24 mouse cellular contexts compared by ENCODE assay signal in the genomic region with DNA sequence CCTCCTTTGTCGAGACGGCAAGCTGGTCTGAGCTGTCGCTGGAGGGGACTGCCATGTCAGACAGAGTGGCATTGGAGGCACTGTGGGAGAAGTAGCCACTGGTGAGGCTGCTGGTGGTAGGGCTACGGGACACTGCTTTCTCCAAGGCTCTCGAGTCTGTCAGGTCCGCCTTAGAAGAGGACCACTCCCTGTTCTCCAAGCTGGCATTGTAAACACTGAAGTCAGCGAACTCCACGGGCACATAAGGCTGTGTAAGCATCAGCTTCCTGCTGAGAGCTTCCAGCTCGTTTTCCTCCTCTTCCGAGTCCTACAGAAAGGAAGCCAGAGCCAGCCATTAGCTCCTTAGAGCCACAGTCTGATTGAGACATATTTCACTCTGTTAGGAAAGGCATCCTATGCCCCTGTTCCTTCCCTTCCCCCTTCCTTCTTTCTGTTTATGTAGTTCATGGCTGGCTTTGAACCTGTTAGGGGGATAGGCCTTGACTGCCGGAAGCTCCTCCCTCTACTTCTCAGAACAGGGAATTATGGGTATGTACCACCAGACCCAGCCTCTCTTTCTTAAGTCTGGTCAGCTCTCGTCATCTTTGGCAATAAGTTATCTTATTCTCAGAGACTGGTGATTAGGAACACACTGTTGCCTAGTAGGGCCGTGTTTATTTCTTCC. TPM values are rescaled to one million over a fixed set of nuclear protein-coding genes. Genes with fewer than 3 reads are reported as not detected.
DNase-seq lines count a peak whose midpoint lies in the region; ATAC-seq and TF ChIP-seq lines count a peak whose summit lies in the region.
"Had no signal": no experiment of that assay in that cellular context is flagged by ENCODE, and none has a peak within 500 bp of the region (broad histone marks: within the 10 kb centered on the region; RNA-seq: fewer than 3 reads in every experiment).

No protein-coding gene starts in this region.

- WGBS in lung, postnatal 0 days, result 40% methylated on average over 13 of the region's 13 CpGs
- WGBS in stomach, postnatal 0 days, result 60% methylated on average over 13 of the region's 13 CpGs
- 89% methylated on average over 13 of the region's 13 CpGs for WGBS in forebrain, embryonic 10.5 days
- WGBS in hindbrain, postnatal 0 days, result 80% methylated on average over 13 of the region's 13 CpGs

- no peaks in the 10 kb centered on the region for H3K9me3 ChIP-seq in ES-E14 (ENCODE audit: control insufficient read depth, insufficient read depth, low read depth, low read length)
- no peaks in the 10 kb centered on the region for H3K9me3 ChIP-seq in lung, postnatal 0 days (ENCODE audit: low read length)
- H3K9me3 ChIP-seq in stomach, postnatal 0 days (ENCODE audit: control insufficient read depth, low read length), result no peaks in the 10 kb centered on the region
- H3K9me3 ChIP-seq in forebrain, embryonic 10.5 days, result no peaks in the 10 kb centered on the region
- no peaks in the 10 kb centered on the region for H3K9me3 ChIP-seq in hindbrain, postnatal 0 days (ENCODE audit: low read length)
- H3K9me3 ChIP-seq: embryonic facial prominence, embryonic 13.5 days; forebrain, embryonic 13.5 days; heart, embryonic 10.5 days; limb, embryonic 13.5 days; liver, embryonic 13.5 days; stomach, embryonic 15.5 days had no signal

- no peak for TF ChIP-seq CTCF in lung, postnatal 0 days (IDR thresholded peaks at IDR 0.05)
- no peak for TF ChIP-seq CTCF in stomach, postnatal 0 days (IDR thresholded peaks at IDR 0.05; ENCODE audit: low read depth)
- no peak for TF ChIP-seq CTCF in hindbrain, postnatal 0 days (IDR thresholded peaks at IDR 0.05; ENCODE audit: low read depth)

- peak; percentile 61; the same call in 1 of the 2 replicates for TF ChIP-seq EP300 in lung, postnatal 0 days (IDR thresholded peaks at IDR 0.05)
- no peak for TF ChIP-seq EP300 in stomach, postnatal 0 days (optimal IDR thresholded peaks at IDR 0.05)

- peak overlapping the region; percentile 52 for H3K9ac ChIP-seq in ES-E14 (ENCODE audit: insufficient read depth, low read depth, low read length, poor library complexity, severe bottlenecking)
- no peak overlapping the region for H3K9ac ChIP-seq in lung, postnatal 0 days (replicated peaks; ENCODE audit: low read depth)
- no peak overlapping the region for H3K9ac ChIP-seq in stomach, postnatal 0 days (ENCODE audit: low read length)
- H3K9ac ChIP-seq in hindbrain, postnatal 0 days (replicated peaks; ENCODE audit: low read length), result no peak overlapping the region
- H3K9ac ChIP-seq: embryonic facial prominence, embryonic 13.5 days; forebrain, embryonic 13.5 days; limb, embryonic 13.5 days; liver, embryonic 13.5 days; stomach, embryonic 15.5 days had no signal

- H3K4me2 ChIP-seq in lung, postnatal 0 days (replicated peaks; ENCODE audit: low read depth, low read length), result peak overlapping the region; percentile 17; the same call in 1 of the 2 replicates
- H3K4me2 ChIP-seq in stomach, postnatal 0 days (replicated peaks; ENCODE audit: low read depth), result no peak overlapping the region
- H3K4me2 ChIP-seq in hindbrain, postnatal 0 days (ENCODE audit: low read depth, low read length), result no peak overlapping the region
- H3K4me2 ChIP-seq: embryonic facial prominence, embryonic 13.5 days; forebrain, embryonic 13.5 days; limb, embryonic 13.5 days; liver, embryonic 13.5 days; midbrain, embryonic 11.5 days; stomach, embryonic 15.5 days had no signal

- H3K36me3 ChIP-seq in ES-E14 (ENCODE audit: control insufficient read depth, insufficient read depth, low read length, poor library complexity, severe bottlenecking), result peaks cover 6% of the 10 kb centered on the region; the same call in 1 of the 2 replicates
- peaks cover 6% of the 10 kb centered on the region; the same call in 1 of the 2 replicates for H3K36me3 ChIP-seq in lung, postnatal 0 days (ENCODE audit: insufficient read depth, low read length)
- H3K36me3 ChIP-seq in stomach, postnatal 0 days (ENCODE audit: control insufficient read depth, insufficient read depth, low read length), result peaks cover 12% of the 10 kb centered on the region; the same call in 1 of the 2 replicates
- peaks cover 50% of the 10 kb centered on the region for H3K36me3 ChIP-seq in forebrain, embryonic 10.5 days (replicated peaks)
- peaks cover 22% of the 10 kb centered on the region; the same call in 1 of the 2 replicates for H3K36me3 ChIP-seq in hindbrain, postnatal 0 days (ENCODE audit: insufficient read depth, low read length)
- H3K36me3 ChIP-seq: liver, embryonic 13.5 days had no signal

- H3K27ac ChIP-seq in ES-E14 (ENCODE audit: insufficient read depth, low read depth, low read length, poor library complexity, severe bottlenecking), result no peak overlapping the region
- peak overlapping the region; percentile 85 for H3K27ac ChIP-seq in lung, postnatal 0 days (ENCODE audit: low read length)
- H3K27ac ChIP-seq in stomach, postnatal 0 days (replicated peaks), result 0 out of 2 replicates have a peak overlapping the region, but pooled peaks have one; percentile 5
- no peak overlapping the region for H3K27ac ChIP-seq in forebrain, embryonic 10.5 days
- H3K27ac ChIP-seq in hindbrain, postnatal 0 days, result no peak overlapping the region
- H3K27ac ChIP-seq: embryonic facial prominence, embryonic 13.5 days; forebrain, embryonic 13.5 days; heart, embryonic 10.5 days; limb, embryonic 13.5 days; liver, embryonic 13.5 days; stomach, embryonic 15.5 days had no signal

- peak; percentile 93 for ATAC-seq in lung, postnatal 0 days
- ATAC-seq in stomach, postnatal 0 days (ENCODE audit: low FRiP score, low TSS enrichment), result peak; percentile 86
- ATAC-seq in hindbrain, postnatal 0 days, result no peak
- ATAC-seq: forebrain, embryonic 13.5 days had no signal

- DNase-seq in ES-E14 (ENCODE audit: low read depth, low spot score) (no peak), adipocyte (ENCODE audit: low spot score) (peak; percentile 34)
- peak; percentile 86 for DNase-seq in lung, postnatal 0 days (ENCODE audit: low spot score)
- DNase-seq in stomach, postnatal 0 days (ENCODE audit: low spot score), result peak; percentile 39
- DNase-seq in forebrain, embryonic 10.5 days (ENCODE audit: extremely low spot score, low spot score), result no peak
- no peak for DNase-seq in hindbrain, postnatal 0 days (ENCODE audit: low spot score)
- DNase-seq in urinary bladder, postnatal 4 days (ENCODE audit: low spot score in 2 of 2), result no peak
- DNase-seq: adrenal gland, postnatal 14 days; cerebellum, adult 8-10 months; cerebellum, postnatal 36 days; embryo, embryonic 11 days; kidney, adult 11 months; kidney, postnatal 4 days; liver, embryonic 13.5 days; right cerebral cortex, adult 18-20 months; right cerebral cortex, postnatal 4 days; thymus, postnatal 14 days had no signal

- no peaks in the 10 kb centered on the region for H3K27me3 ChIP-seq in lung, postnatal 0 days (replicated peaks; ENCODE audit: insufficient read depth, low read length)
- no peaks in the 10 kb centered on the region for H3K27me3 ChIP-seq in stomach, postnatal 0 days (ENCODE audit: control insufficient read depth, insufficient read depth, low read length)
- no peaks in the 10 kb centered on the region for H3K27me3 ChIP-seq in forebrain, embryonic 10.5 days (ENCODE audit: poor library complexity, severe bottlenecking)
- H3K27me3 ChIP-seq in hindbrain, postnatal 0 days (ENCODE audit: insufficient read depth, low read length), result no peaks in the 10 kb centered on the region
- H3K27me3 ChIP-seq: embryonic facial prominence, embryonic 13.5 days; forebrain, embryonic 13.5 days; limb, embryonic 13.5 days; liver, embryonic 13.5 days; stomach, embryonic 15.5 days had no signal

- peak overlapping the region; percentile 18 to 57 for H3K4me3 ChIP-seq in ES-E14 (ENCODE audit: insufficient read depth in 1 of 2, low read depth in 1 of 2, low read length in 2 of 2, poor library complexity in 1 of 2, severe bottlenecking in 1 of 2)
- no peak overlapping the region for H3K4me3 ChIP-seq in lung, postnatal 0 days (ENCODE audit: low read depth, low read length)
- H3K4me3 ChIP-seq in stomach, postnatal 0 days (ENCODE audit: low read depth, low read length), result no peak overlapping the region
- no peak overlapping the region for H3K4me3 ChIP-seq in forebrain, embryonic 10.5 days
- H3K4me3 ChIP-seq in hindbrain, postnatal 0 days (ENCODE audit: low read length), result no peak overlapping the region
- H3K4me3 ChIP-seq: embryonic facial prominence, embryonic 13.5 days; erythroblast, embryonic 14.5 days; forebrain, embryonic 13.5 days; heart, embryonic 10.5 days; limb, embryonic 13.5 days; liver, embryonic 13.5 days; stomach, embryonic 15.5 days had no signal

- peaks cover 4 to 10% of the 10 kb centered on the region in 2 experiments; a peak in 3 of 4 replicates for H3K4me1 ChIP-seq in ES-E14 (ENCODE audit: control insufficient read depth in 2 of 2, insufficient read depth in 2 of 2, low read length in 2 of 2, poor library complexity in 1 of 2)
- H3K4me1 ChIP-seq in lung, postnatal 0 days (ENCODE audit: insufficient read depth, low read depth, low read length), result peaks cover 5% of the 10 kb centered on the region; the same call in 1 of the 2 replicates
- H3K4me1 ChIP-seq in stomach, postnatal 0 days (replicated peaks; ENCODE audit: control insufficient read depth, insufficient read depth), result no peaks in the 10 kb centered on the region
- H3K4me1 ChIP-seq in forebrain, embryonic 10.5 days, result no peaks in the 10 kb centered on the region
- no peaks in the 10 kb centered on the region for H3K4me1 ChIP-seq in hindbrain, postnatal 0 days (ENCODE audit: insufficient read depth, low read length)
- H3K4me1 ChIP-seq: embryonic facial prominence, embryonic 13.5 days; forebrain, embryonic 13.5 days; limb, embryonic 13.5 days; stomach, embryonic 15.5 days had no signal

- in situ Hi-C loops in ES-E14 (cut with MboI; ENCODE audit: low sequenced_read_pairs in 2 of 2, unreplicated experiment in 2 of 2), result no loop called here

TF ChIP-seq in ES-E14, 5 proteins besides CTCF, POLR2A, EP300 and RAD21:
- no peak for TF ChIP-seq ZNF384 (IDR thresholded peaks at IDR 0.05; ENCODE audit: low read depth, low read length)
- no peak for TF ChIP-seq MAFK (IDR thresholded peaks at IDR 0.05; ENCODE audit: insufficient read depth, low read depth, low read length)
- TF ChIP-seq CHD2 (IDR thresholded peaks at IDR 0.05; ENCODE audit: low read depth, low read length), result no peak
- TF ChIP-seq ZC3H11A (IDR thresholded peaks at IDR 0.05; ENCODE audit: borderline replicate concordance, low read depth, low read length), result no peak
- TF ChIP-seq HCFC1 (IDR thresholded peaks at IDR 0.05; ENCODE audit: borderline replicate concordance, insufficient read depth, low read length), result no peak

RNA-seq across cellular contexts. Expression of gene Nup153, which starts 25.0 kb away (rescaled TPM):
- total RNA-seq in ES-E14 (2012; rRNA removed), result 125 and 129 TPM in 2 replicates
- 14.0 and 16.9 TPM in 2 replicates for polyA plus RNA-seq in lung, postnatal 0 days (2015; fragmentation: Nextera tagmentation; extraction: Ambion mirVana)
- polyA plus RNA-seq in stomach, postnatal 0 days (2015; fragmentation: Nextera tagmentation; extraction: Ambion mirVana), result 7.0 and 7.6 TPM in 2 replicates
- 35.7 and 37.5 TPM in 2 replicates for polyA plus RNA-seq in forebrain, embryonic 10.5 days (2016; fragmentation: Nextera tagmentation; extraction: Ambion mirVana)
- 88.6 and 103 TPM in 2 replicates for total RNA-seq in hindbrain, postnatal 0 days (2014; rRNA removed)
- 10.3 and 10.6 TPM in 2 replicates for polyA plus RNA-seq in hindbrain, postnatal 0 days (2015; fragmentation: Nextera tagmentation; extraction: Ambion mirVana)

Comparison
In these comparisons a context has a peak if more than half of its experiments do, and no peak if none do; other contexts are left out.
1. DNase-seq: peak in adipocyte (single experiment), lung, postnatal 0 days (single experiment) and stomach, postnatal 0 days (single experiment); none in ES-E14 (single experiment), forebrain, embryonic 10.5 days (single experiment), hindbrain, postnatal 0 days (single experiment) and urinary bladder, postnatal 4 days (0 of 2).
2. H3K27ac ChIP-seq: peak in lung, postnatal 0 days (single experiment) and stomach, postnatal 0 days (single experiment); none in ES-E14 (single experiment), forebrain, embryonic 10.5 days (single experiment) and hindbrain, postnatal 0 days (single experiment).
3. H3K4me3 ChIP-seq: peak in ES-E14 (2 of 2); none in lung, postnatal 0 days (single experiment), stomach, postnatal 0 days (single experiment), forebrain, embryonic 10.5 days (single experiment) and hindbrain, postnatal 0 days (single experiment).